Mouse (Mus musculus): ENCODE measurements around the gene Keg1.

DNA sequence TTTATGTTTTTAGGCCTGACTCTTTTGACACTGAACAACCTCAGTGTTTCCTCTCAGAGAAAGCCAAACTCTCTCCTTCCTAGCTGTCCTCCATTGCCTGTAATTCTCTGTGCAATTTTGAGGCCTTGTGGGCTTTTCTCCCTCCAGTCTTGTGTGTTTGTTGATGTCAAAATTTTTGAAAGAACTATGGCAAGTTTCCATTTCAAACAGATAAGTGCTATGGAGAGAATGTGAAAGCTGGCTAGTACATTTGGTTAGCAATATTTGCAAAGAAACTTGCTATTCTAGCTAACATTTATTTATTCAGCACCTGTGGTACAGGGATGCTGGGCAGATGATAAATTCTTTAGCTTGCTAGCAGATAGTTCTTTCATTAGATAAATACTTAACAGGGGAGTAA lies 635 bp downstream of the Keg1 start:
- TF ChIP-seq CTCF (conservative IDR thresholded peaks at IDR 0.05; ENCODE audit: insufficient read depth, insufficient read length, low read depth, low read length), result no peak
- peak; percentile 5 for TF ChIP-seq POLR2A (IDR thresholded peaks at IDR 0.05; ENCODE audit: low read depth, low read length)

Data from kidney, adult 2 months (tissue).